Mouse (Mus musculus) olfactory bulb, adult 2 months (tissue): ENCODE measurements around the gene Ang.

Experiments
- CTCF ChIP-seq: fragments of 200-500 bp; IDR thresholded peaks from 2 replicates; pipeline ENCODE4 v1.5.1; 2012; ENCODE audit warnings: low read depth, mild to moderate bottlenecking, low read length, moderate library complexity; ENCODE audit not compliant: insufficient read depth
- POLR2A ChIP-seq: fragments of 200-500 bp; IDR thresholded peaks from 2 replicates; pipeline ENCODE4 v1.6.1; 2012; ENCODE audit warnings: mild to moderate bottlenecking, low read depth, low read length, moderate library complexity; ENCODE audit not compliant: insufficient read depth

GRCm38 (mm10) chr14:51090077-51090781 is 721 bp upstream of the Ang start:
- TF ChIP-seq CTCF (no peak), POLR2A (no peak)
